Mouse (Mus musculus) ES-E14 (cell line): Measurements from ENCODE around the gene Ttl. TPM values are rescaled to one million over a fixed set of nuclear protein-coding genes. Genes with fewer than 3 reads are reported as not detected.

Experiments
- DNase-seq: peaks from one replicate; pipeline ENCODE4 v3.0.0-alpha.2; 2013; ENCODE audit warnings: low read depth, low spot score
- H3K27ac ChIP-seq: 2 replicates; pipeline ENCODE4 v1.5.1; 2012; ENCODE audit warnings: low read depth, mild to moderate bottlenecking, low read length, moderate library complexity, mixed read lengths; ENCODE audit not compliant: poor library complexity, insufficient read depth, severe bottlenecking
- H3K36me3 ChIP-seq: 2 replicates; pipeline ENCODE4 v1.6.1; 2012; ENCODE audit warnings: mild to moderate bottlenecking, low read length, moderate library complexity, mixed read lengths; ENCODE audit not compliant: control insufficient read depth, poor library complexity, insufficient read depth, severe bottlenecking
- H3K4me1 ChIP-seq, 2 experiments: fragments of 150-350 bp in 1 of 2; sonication (generic) in 1 of 2; 2 replicates each; pipeline ENCODE4 v1.6.1; 2012; ENCODE audit warnings: low read length in 2 of 2, mild to moderate bottlenecking in 1 of 2, mixed read lengths in 1 of 2; ENCODE audit not compliant: control insufficient read depth in 2 of 2, insufficient read depth in 2 of 2, poor library complexity in 1 of 2
- H3K4me3 ChIP-seq, 2 experiments: fragments of 150-350 bp in 1 of 2; sonication (generic) in 1 of 2; 2 replicates each; pipeline ENCODE4 v1.5.1; 2012; ENCODE audit warnings: low read length in 2 of 2, low read depth in 1 of 2, mild to moderate bottlenecking in 1 of 2, mixed read lengths in 1 of 2; ENCODE audit not compliant: insufficient read depth in 1 of 2, poor library complexity in 1 of 2, severe bottlenecking in 1 of 2
- H3K9ac ChIP-seq: 2 replicates; pipeline ENCODE4 v1.6.1; 2012; ENCODE audit warnings: low read depth, mild to moderate bottlenecking, low read length, mixed read lengths; ENCODE audit not compliant: poor library complexity, insufficient read depth, severe bottlenecking
- H3K9me3 ChIP-seq: fragments of 150-350 bp; sonication (generic); 2 replicates; pipeline ENCODE4 v1.6.1; 2012; ENCODE audit warnings: low read depth, mild to moderate bottlenecking, low read length; ENCODE audit not compliant: control insufficient read depth, insufficient read depth
- CHD2 ChIP-seq: IDR thresholded peaks from 2 replicates; pipeline ENCODE4 v1.6.1; 2014; ENCODE audit warnings: mild to moderate bottlenecking, low read depth, low read length, inconsistent platforms
- HCFC1 ChIP-seq: IDR thresholded peaks from 2 replicates; pipeline ENCODE4 v1.6.1; 2012; ENCODE audit warnings: low read length, inconsistent platforms, borderline replicate concordance; ENCODE audit not compliant: insufficient read depth
- MAFK ChIP-seq: IDR thresholded peaks from 2 replicates; pipeline ENCODE4 v1.6.1; 2014; ENCODE audit warnings: mild to moderate bottlenecking, low read depth, low read length, inconsistent platforms; ENCODE audit not compliant: insufficient read depth
- ZC3H11A ChIP-seq: IDR thresholded peaks from 2 replicates; pipeline ENCODE4 v1.6.1; 2012; ENCODE audit warnings: low read depth, mild to moderate bottlenecking, inconsistent platforms, low read length, borderline replicate concordance
- ZNF384 ChIP-seq: IDR thresholded peaks from 2 replicates; pipeline ENCODE4 v1.6.1; 2012; ENCODE audit warnings: low read depth, low read length, inconsistent platforms
- in situ Hi-C, 2 experiments: fragments of 600-800 bp; cut with MboI; formaldehyde crosslinking; loops; one replicate each; pipeline ENCODE4 v1.15.1; 2025; ENCODE audit warnings: low sequenced_read_pairs in 2 of 2, inconsistent platforms in 1 of 2; ENCODE audit not compliant: unreplicated experiment in 2 of 2
- total RNA-seq: library from RNA; depleted of rRNA; stranded (reverse); fragments of 300-350 nt; gene quantifications from 2 replicates; pipeline ENCODE4 v1.2.3, GENCODE M21; 2012

Ttl gene
- total RNA-seq, 1 experiment = 12.4 TPM

DNA sequence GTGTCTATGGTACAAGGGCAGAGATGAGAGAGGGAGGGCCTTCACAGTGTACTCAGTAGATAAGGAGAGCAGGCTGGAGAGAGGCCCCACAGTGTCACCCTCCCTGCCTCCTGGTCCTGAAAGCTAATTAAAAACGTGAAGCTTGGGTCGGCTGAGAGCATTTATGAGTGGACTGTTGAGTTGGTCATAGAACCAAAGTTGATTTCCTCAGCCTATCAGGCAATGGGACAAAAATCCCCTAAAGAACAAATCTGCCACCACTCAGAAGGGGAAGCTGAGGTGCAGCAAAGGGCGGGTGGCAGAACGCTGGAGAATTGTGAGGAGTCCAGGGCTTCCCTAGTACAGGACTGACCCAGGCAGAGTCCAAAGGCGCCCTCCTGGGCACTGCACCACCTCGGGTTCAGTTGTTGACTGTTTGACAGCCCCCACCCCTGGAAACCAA is 7.8 kb upstream of the Ttl start:
- Histone ChIP-seq H3K4me1 (peaks cover 3 to 9% of the 10 kb centered on the region in 2 experiments), H3K27ac (no peak overlapping the region), H3K9ac (no peak overlapping the region), H3K4me3 (no peak overlapping the region), H3K9me3 (no peaks in the 10 kb centered on the region), H3K36me3 (no peaks in the 10 kb centered on the region)
- DNase-seq = no peak
- in situ Hi-C loops = no loop called here
- no peak for TF ChIP-seq MAFK
- TF ChIP-seq CHD2 = no peak
- no peak for TF ChIP-seq HCFC1
- no peak for TF ChIP-seq ZNF384
- TF ChIP-seq ZC3H11A = no peak

GRCm38 (mm10) chr2:129061456-129062059 is 4.2 kb upstream of the Ttl start:
- DNase-seq = peak; percentile 56

GRCm38 (mm10) chr2:129066326-129066725 is 584 bp downstream of the Ttl start:
- no peak overlapping the region; the same call in 1 of the 2 replicates for H3K27ac ChIP-seq
- H3K4me3 ChIP-seq = peak overlapping the region; percentile 86 to 97
- H3K9ac ChIP-seq = peak overlapping the region; percentile 89
- H3K36me3 ChIP-seq = no peaks in the 10 kb centered on the region
- H3K4me1 ChIP-seq = peaks cover 2 to 7% of the 10 kb centered on the region in 2 experiments; a peak in 3 of 4 replicates
- H3K9me3 ChIP-seq = no peaks in the 10 kb centered on the region
- DNase-seq = peak; percentile 53
- TF ChIP-seq ZNF384 (no peak), HCFC1 (no peak), CHD2 (no peak), MAFK (no peak), ZC3H11A (no peak)
- in situ Hi-C loops = no loop called here

More at GRCm38 (mm10) chr2:129061456-129062059, 4.2 kb upstream of the Ttl start:
- Histone ChIP-seq H3K4me3 (no peak overlapping the region), H3K9ac (no peak overlapping the region), H3K4me1 (peaks cover 3 to 12% of the 10 kb centered on the region in 2 experiments), H3K9me3 (no peaks in the 10 kb centered on the region), H3K36me3 (no peaks in the 10 kb centered on the region), H3K27ac (no peak overlapping the region; the same call in 1 of the 2 replicates)
- TF ChIP-seq ZC3H11A = no peak
- TF ChIP-seq ZNF384 = peak; percentile 83
- TF ChIP-seq CHD2 = 0 out of 2 replicates have a peak, but pooled peaks have one; percentile 22
- in situ Hi-C loops = no loop called here

DNA sequence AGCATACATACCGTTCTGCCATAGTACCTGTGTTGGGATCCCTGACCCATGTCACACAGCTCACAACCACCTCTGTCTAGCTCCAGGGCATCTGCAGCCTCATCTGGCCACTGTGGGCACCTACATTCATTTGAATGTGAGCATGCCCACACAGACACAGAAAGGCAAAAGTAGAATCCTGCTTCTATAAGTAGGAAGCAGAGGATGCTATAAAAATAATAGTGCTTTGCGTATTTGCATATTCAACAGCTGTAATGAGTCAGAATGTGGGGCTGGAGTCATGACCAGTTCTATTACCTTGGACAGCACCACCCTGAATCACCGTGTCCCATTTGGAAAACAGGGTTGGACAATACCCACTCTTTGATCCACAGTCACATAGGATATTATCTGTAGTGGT is 4.6 kb downstream of the Ttl start:
- Histone ChIP-seq H3K36me3 (no peaks in the 10 kb centered on the region), H3K9ac (no peak overlapping the region), H3K9me3 (no peaks in the 10 kb centered on the region), H3K4me3 (no peak overlapping the region), H3K4me1 (no peaks in the 10 kb centered on the region), H3K27ac (no peak overlapping the region)
- TF ChIP-seq CHD2 (no peak), HCFC1 (no peak), ZC3H11A (no peak), ZNF384 (no peak), MAFK (no peak)
- DNase-seq = no peak
- in situ Hi-C loops = no loop called here

DNA sequence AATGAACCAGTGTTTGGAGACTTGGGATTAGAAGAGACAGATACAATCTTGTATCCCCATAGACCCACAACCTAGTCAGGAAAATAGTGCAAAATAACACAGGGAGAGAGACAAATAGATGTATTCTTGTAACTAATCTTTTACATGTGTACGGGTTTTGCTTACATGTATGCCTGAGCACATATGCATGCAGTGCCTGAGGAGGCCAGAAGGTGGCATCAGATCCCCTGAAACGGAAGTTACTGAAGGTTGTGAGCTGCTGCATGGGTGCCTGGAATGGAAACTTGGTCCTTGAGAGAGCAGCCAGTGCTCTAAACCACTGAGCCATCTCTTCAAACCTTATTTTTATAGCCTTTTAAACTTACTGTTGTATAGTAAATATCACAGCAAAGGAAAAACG is 12.6 kb downstream of the Ttl start:
- Histone ChIP-seq H3K4me1 (no peaks in the 10 kb centered on the region), H3K36me3 (no peaks in the 10 kb centered on the region), H3K9ac (no peak overlapping the region), H3K27ac (no peak overlapping the region), H3K4me3 (no peak overlapping the region), H3K9me3 (no peaks in the 10 kb centered on the region)
- in situ Hi-C loops = no loop called here
- no peak for DNase-seq
- TF ChIP-seq MAFK (no peak), HCFC1 (no peak), ZC3H11A (no peak), ZNF384 (no peak), CHD2 (no peak)
